Mouse (Mus musculus) forebrain, embryonic 15.5 days (tissue): ENCODE measurements around the gene Gm5941. TPM values are rescaled to one million over a fixed set of nuclear protein-coding genes. Genes with fewer than 3 reads are reported as not detected.
"Not testable (repeated sequence)": the region's sequence is repeated elsewhere in the genome, so short reads cannot be mapped to it uniquely, and the experiment has no call there.

Experiments
- ATAC-seq: fragments of 200-750 bp; cut with Nextera tagmentation; replicated peaks from 2 replicates; pipeline ENCODE4 v1.8.0; 2017; ENCODE audit warnings: mild to moderate bottlenecking, moderate TSS enrichment, moderate library complexity
- H3K27ac ChIP-seq: fragments of 300-500 bp; sonication (generic); replicated peaks from 2 replicates; pipeline ENCODE4 v1.5.1; 2015; ENCODE audit warnings: mild to moderate bottlenecking, inconsistent platforms
- H3K27me3 ChIP-seq: fragments of 300-500 bp; sonication (generic); 2 replicates; pipeline ENCODE4 v1.6.1; 2015; ENCODE audit warnings: inconsistent platforms
- H3K36me3 ChIP-seq: fragments of 300-500 bp; sonication (generic); 2 replicates; pipeline ENCODE4 v1.6.1; 2015; ENCODE audit warnings: mild to moderate bottlenecking, inconsistent platforms
- H3K4me1 ChIP-seq: fragments of 300-500 bp; sonication (generic); 2 replicates; pipeline ENCODE4 v1.6.1; 2015; ENCODE audit warnings: inconsistent platforms
- H3K4me2 ChIP-seq: fragments of 300-500 bp; sonication (generic); replicated peaks from 2 replicates; pipeline ENCODE4 v1.6.1; 2015; ENCODE audit warnings: mild to moderate bottlenecking, inconsistent platforms
- H3K4me3 ChIP-seq: fragments of 300-500 bp; sonication (generic); 2 replicates; pipeline ENCODE4 v1.5.1; 2015; ENCODE audit warnings: mild to moderate bottlenecking, inconsistent platforms
- H3K9ac ChIP-seq: fragments of 300-500 bp; sonication (generic); replicated peaks from 2 replicates; pipeline ENCODE4 v1.6.1; 2015; ENCODE audit warnings: mild to moderate bottlenecking, inconsistent platforms
- H3K9me3 ChIP-seq: fragments of 300-500 bp; sonication (generic); 2 replicates; pipeline ENCODE4 v1.6.1; 2016; ENCODE audit warnings: inconsistent platforms
- WGBS: fragments of 180-500 bp; shearing (Covaris S2); methylation state at CpG from one replicate; pipeline ENCODE4 v1.1.7; 2015; ENCODE audit warnings: mixed read lengths; 5-methylcytosine and 5-hydroxymethylcytosine counted together
- polyA plus RNA-seq: library from polyadenylated mRNA; unstranded; fragments of >200 nt; fragmentation: Nextera tagmentation; extraction: Ambion mirVana; gene quantifications from 2 replicates; pipeline ENCODE4 v1.2.1, GENCODE M21; 2015

Gm5941 gene
- polyA plus RNA-seq, result not detected in 2 replicates

GRCm38 (mm10) chrX:92489649-92490048, at the start of gene Gm5941:
Gene Gm5941, plus strand, starts transcription at chrX:92489949.
- not testable (repeated sequence) for H3K9me3 ChIP-seq, H3K27me3 ChIP-seq, H3K9ac ChIP-seq, H3K4me1 ChIP-seq, H3K27ac ChIP-seq, H3K4me3 ChIP-seq, H3K36me3 ChIP-seq, ATAC-seq, H3K4me2 ChIP-seq
- WGBS, result 80% methylated on average over 4 of the region's 4 CpGs

GRCm38 (mm10) chrX:92460496-92460895, 29.3 kb upstream of the Gm5941 start:
- no peak overlapping the region for H3K9ac ChIP-seq
- no peaks in the 10 kb centered on the region for H3K36me3 ChIP-seq
- no peaks in the 10 kb centered on the region for H3K9me3 ChIP-seq
- H3K4me3 ChIP-seq, result no peak overlapping the region
- 25% methylated on average over 3 of the region's 3 CpGs for WGBS
- no peak overlapping the region for H3K27ac ChIP-seq
- no peak overlapping the region for H3K4me2 ChIP-seq
- H3K4me1 ChIP-seq, result no peaks in the 10 kb centered on the region
- no peak for ATAC-seq
- H3K27me3 ChIP-seq, result no peaks in the 10 kb centered on the region

- 64% methylated on average over 4 of the region's 4 CpGs for whole genome bisulfite sequencing
Observed at GRCm38 (mm10) chrX:92464773-92465172, 25.0 kb upstream of the Gm5941 start.

DNA sequence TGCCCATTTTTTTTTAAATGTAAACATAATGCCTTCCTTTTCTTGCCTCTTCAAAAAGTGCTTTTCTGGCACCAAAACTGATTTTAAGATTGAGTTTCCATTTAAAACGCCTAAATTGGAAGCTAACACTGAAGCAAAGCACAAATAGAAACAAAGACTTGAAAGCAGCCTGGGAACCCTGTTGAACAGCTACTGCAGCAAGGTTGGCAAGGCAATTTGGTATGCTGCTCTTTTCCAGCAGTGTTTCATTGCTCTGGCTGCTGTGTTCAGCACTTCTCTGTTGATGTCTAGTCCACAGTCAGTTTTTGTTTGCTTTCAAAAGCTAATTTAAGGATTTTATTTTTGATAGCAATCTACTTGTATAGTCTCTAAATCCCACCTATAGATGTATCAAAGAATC, 8.5 kb downstream of the Gm5941 start:
- no peaks in the 10 kb centered on the region for H3K36me3 ChIP-seq
- no peak overlapping the region for H3K4me2 ChIP-seq
- H3K27me3 ChIP-seq, result no peaks in the 10 kb centered on the region
- no peaks in the 10 kb centered on the region for H3K9me3 ChIP-seq
- no peak for ATAC-seq
- WGBS, result 23% methylated on average over 1 of the region's 1 CpGs
- no peaks in the 10 kb centered on the region for H3K4me1 ChIP-seq
- no peak overlapping the region for H3K9ac ChIP-seq
- H3K27ac ChIP-seq, result no peak overlapping the region
- H3K4me3 ChIP-seq, result no peak overlapping the region

More at GRCm38 (mm10) chrX:92464773-92465172, 25.0 kb upstream of the Gm5941 start:
- no peaks in the 10 kb centered on the region for H3K27me3 ChIP-seq
- H3K9ac ChIP-seq, result no peak overlapping the region
- no peak overlapping the region for H3K27ac ChIP-seq
- no peaks in the 10 kb centered on the region for H3K36me3 ChIP-seq
- H3K4me3 ChIP-seq, result no peak overlapping the region
- no peak for ATAC-seq
- no peak overlapping the region for H3K4me2 ChIP-seq
- no peaks in the 10 kb centered on the region for H3K4me1 ChIP-seq
- H3K9me3 ChIP-seq, result no peaks in the 10 kb centered on the region

GRCm38 (mm10) chrX:92527826-92528225, 38.1 kb downstream of the Gm5941 start:
- H3K27ac ChIP-seq, result no peak overlapping the region
- H3K4me3 ChIP-seq, result no peak overlapping the region
- no peaks in the 10 kb centered on the region for H3K4me1 ChIP-seq
- no peaks in the 10 kb centered on the region for H3K36me3 ChIP-seq
- WGBS, result 84% methylated on average over 1 of the region's 1 CpGs
- H3K9ac ChIP-seq, result no peak overlapping the region
- no peak overlapping the region for H3K4me2 ChIP-seq
- no peaks in the 10 kb centered on the region for H3K27me3 ChIP-seq
- ATAC-seq, result no peak
- H3K9me3 ChIP-seq, result no peaks in the 10 kb centered on the region

Other genes starting within 250 kb of the Gm5941 start
- gene Mageb18, start 109.6 kb downstream of the Gm5941 start, polyA plus RNA-seq, result not detected in 2 replicates